Mouse (Mus musculus): ENCODE data around the gene Zfp280b. TPM values are rescaled to one million over a fixed set of nuclear protein-coding genes. Genes with fewer than 3 reads are reported as not detected.

The Zfp280b gene
- polyA plus RNA-seq, 1 experiment from 2014 or later: 8.8 TPM

DNA sequence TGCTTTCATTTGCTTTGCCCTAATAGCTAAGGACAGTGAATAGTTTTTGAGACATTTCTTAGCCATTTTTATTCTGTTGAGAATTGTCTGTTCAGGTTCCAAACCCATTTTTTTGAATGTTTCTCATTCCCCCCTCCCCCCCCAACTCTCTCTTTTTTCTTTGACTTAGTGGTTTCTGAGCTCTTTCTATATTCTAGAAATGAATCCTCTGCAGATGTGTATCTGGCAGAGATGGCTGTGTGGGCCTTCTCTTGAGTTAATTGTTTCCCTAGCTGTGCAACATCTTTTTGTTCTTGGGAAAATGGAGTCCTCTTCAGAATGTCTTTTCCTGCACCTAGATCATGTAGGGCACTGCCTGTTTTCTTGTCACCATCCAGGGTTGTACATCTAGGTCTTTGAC lies 2.8 kb downstream of the Zfp280b start:
- no peak for DNase-seq (ENCODE audit: low spot score)
- TF ChIP-seq CTCF (IDR thresholded peaks at IDR 0.05): no peak
- no peak for TF ChIP-seq EP300 (IDR thresholded peaks at IDR 0.05)

GRCm38 (mm10) chr10:76036962-76037361 lies 4.5 kb downstream of the Zfp280b start:
- Histone ChIP-seq H3K4me3 (ENCODE audit: low read depth, low read length) (no peak overlapping the region), H3K9me3 (ENCODE audit: low read length) (no peaks in the 10 kb centered on the region), H3K4me1 (ENCODE audit: insufficient read depth, low read depth, low read length) (no peaks in the 10 kb centered on the region), H3K4me2 (replicated peaks; ENCODE audit: low read depth, low read length) (no peak overlapping the region), H3K36me3 (ENCODE audit: insufficient read depth, low read length) (peaks cover 18% of the 10 kb centered on the region; the same call in 1 of the 2 replicates), H3K27me3 (replicated peaks; ENCODE audit: insufficient read depth, low read length) (no peaks in the 10 kb centered on the region), H3K27ac (ENCODE audit: low read length) (no peak overlapping the region), H3K9ac (replicated peaks; ENCODE audit: low read depth) (no peak overlapping the region)
- ATAC-seq: no peak
- DNase-seq (ENCODE audit: low spot score): no peak
- 91% methylated on average over 5 of the region's 5 CpGs for WGBS
- no peak for TF ChIP-seq CTCF (IDR thresholded peaks at IDR 0.05)
- TF ChIP-seq EP300 (IDR thresholded peaks at IDR 0.05): no peak

More for the DNA sequence above, 2.8 kb downstream of the Zfp280b start:
- Histone ChIP-seq H3K27ac (ENCODE audit: low read length) (no peak overlapping the region), H3K36me3 (ENCODE audit: insufficient read depth, low read length) (peaks cover 15% of the 10 kb centered on the region; the same call in 1 of the 2 replicates), H3K9me3 (ENCODE audit: low read length) (no peaks in the 10 kb centered on the region), H3K9ac (replicated peaks; ENCODE audit: low read depth) (no peak overlapping the region), H3K4me2 (replicated peaks; ENCODE audit: low read depth, low read length) (no peak overlapping the region), H3K4me1 (ENCODE audit: insufficient read depth, low read depth, low read length) (no peaks in the 10 kb centered on the region), H3K27me3 (replicated peaks; ENCODE audit: insufficient read depth, low read length) (no peaks in the 10 kb centered on the region), H3K4me3 (ENCODE audit: low read depth, low read length) (no peak overlapping the region)
- ATAC-seq: no peak

- no peak for TF ChIP-seq EP300 (IDR thresholded peaks at IDR 0.05)
- TF ChIP-seq CTCF (IDR thresholded peaks at IDR 0.05): no peak
- H3K27ac ChIP-seq (ENCODE audit: low read length): no peak overlapping the region
- WGBS: 36% methylated on average over 5 of the region's 5 CpGs
Observed at GRCm38 (mm10) chr10:76045343-76045742, 12.9 kb downstream of the Zfp280b start.

DNA sequence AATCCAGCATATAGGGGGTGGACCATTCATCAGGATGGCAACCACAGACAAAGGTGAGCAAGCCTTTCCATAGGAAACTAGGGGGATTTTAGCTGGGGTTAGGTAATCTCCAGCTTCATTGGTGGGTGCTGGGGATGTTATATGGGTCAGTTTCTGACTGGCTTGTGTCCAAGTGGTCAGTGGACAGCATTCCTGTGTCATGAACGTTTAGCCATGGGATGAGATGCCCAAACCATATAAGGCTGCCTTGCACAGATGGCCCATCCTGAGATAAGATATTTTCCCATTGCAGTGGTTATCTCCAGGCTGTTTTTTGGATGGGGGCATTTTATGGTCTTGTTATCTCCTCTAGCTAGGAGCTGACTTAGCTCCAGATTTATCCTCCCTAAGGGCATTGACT lies 14.3 kb downstream of the Zfp280b start:
- ATAC-seq (no peak), DNase-seq (ENCODE audit: low spot score) (no peak)
- H3K4me2 ChIP-seq (replicated peaks; ENCODE audit: low read depth, low read length): no peak overlapping the region
- H3K9ac ChIP-seq (replicated peaks; ENCODE audit: low read depth): no peak overlapping the region
- H3K4me1 ChIP-seq (ENCODE audit: insufficient read depth, low read depth, low read length): no peaks in the 10 kb centered on the region
- H3K27me3 ChIP-seq (replicated peaks; ENCODE audit: insufficient read depth, low read length): no peaks in the 10 kb centered on the region
- no peaks in the 10 kb centered on the region for H3K9me3 ChIP-seq (ENCODE audit: low read length)
- H3K36me3 ChIP-seq (ENCODE audit: insufficient read depth, low read length): no peaks in the 10 kb centered on the region
- no peak overlapping the region for H3K4me3 ChIP-seq (ENCODE audit: low read depth, low read length)
- 0% methylated on average over 1 of the region's 1 CpGs for WGBS
- H3K27ac ChIP-seq (ENCODE audit: low read length): no peak overlapping the region
- no peak for TF ChIP-seq EP300 (IDR thresholded peaks at IDR 0.05)
- no peak for TF ChIP-seq CTCF (IDR thresholded peaks at IDR 0.05)

More at GRCm38 (mm10) chr10:76045343-76045742, 12.9 kb downstream of the Zfp280b start:
- no peak overlapping the region for H3K4me2 ChIP-seq (replicated peaks; ENCODE audit: low read depth, low read length)
- H3K4me1 ChIP-seq (ENCODE audit: insufficient read depth, low read depth, low read length): no peaks in the 10 kb centered on the region
- no peak for ATAC-seq
- DNase-seq (ENCODE audit: low spot score): no peak
- no peaks in the 10 kb centered on the region for H3K9me3 ChIP-seq (ENCODE audit: low read length)
- H3K4me3 ChIP-seq (ENCODE audit: low read depth, low read length): no peak overlapping the region
- H3K9ac ChIP-seq (replicated peaks; ENCODE audit: low read depth): no peak overlapping the region
- H3K36me3 ChIP-seq (ENCODE audit: insufficient read depth, low read length): 0 out of 2 replicates have a peak, but pooled peaks cover 3% of the 10 kb centered on the region
- H3K27me3 ChIP-seq (replicated peaks; ENCODE audit: insufficient read depth, low read length): no peaks in the 10 kb centered on the region

DNA sequence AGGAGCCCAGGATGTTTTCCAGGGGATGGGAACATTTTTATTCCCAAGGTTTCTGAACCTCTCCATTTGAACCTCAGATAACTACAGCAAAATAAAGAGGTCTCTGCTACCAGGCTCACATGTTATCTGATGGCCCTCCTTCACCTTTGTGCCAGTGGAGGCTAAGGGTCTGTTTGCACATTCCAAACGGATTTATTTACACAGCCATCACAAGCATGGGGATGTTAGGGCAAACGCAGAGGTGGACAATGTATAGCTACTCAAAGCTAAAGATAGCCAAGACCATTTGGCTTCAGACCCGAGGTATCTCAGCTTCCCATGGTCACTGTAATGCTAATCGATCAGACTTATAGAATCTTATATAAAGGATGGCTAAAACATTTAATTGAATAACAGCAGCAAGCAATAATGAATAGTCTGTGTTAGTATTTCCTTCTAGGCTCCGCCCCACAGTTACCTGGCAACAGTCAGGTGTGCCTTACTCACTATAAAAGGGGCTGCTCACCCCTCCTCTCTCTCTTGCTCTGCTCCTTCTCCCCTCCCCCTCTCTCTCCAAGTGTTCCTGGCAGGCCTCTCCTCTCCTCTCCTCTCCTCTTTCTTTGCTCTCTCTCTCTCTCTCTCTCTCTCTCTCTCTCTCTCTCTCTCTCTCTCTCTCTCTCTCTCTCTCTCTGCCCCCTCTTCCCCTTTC lies 14.9 kb downstream of the Zfp280b start:
- Histone ChIP-seq H3K4me1 (ENCODE audit: insufficient read depth, low read depth, low read length) (no peaks in the 10 kb centered on the region), H3K27me3 (replicated peaks; ENCODE audit: insufficient read depth, low read length) (no peaks in the 10 kb centered on the region), H3K9ac (replicated peaks; ENCODE audit: low read depth) (no peak overlapping the region), H3K4me3 (ENCODE audit: low read depth, low read length) (no peak overlapping the region), H3K9me3 (ENCODE audit: low read length) (no peaks in the 10 kb centered on the region), H3K36me3 (ENCODE audit: insufficient read depth, low read length) (no peaks in the 10 kb centered on the region), H3K27ac (ENCODE audit: low read length) (no peak overlapping the region), H3K4me2 (replicated peaks; ENCODE audit: low read depth, low read length) (no peak overlapping the region)
- DNase-seq (ENCODE audit: low spot score) (no peak), ATAC-seq (peak; percentile 49; the same call in 1 of the 2 replicates)
- 17% methylated on average over 5 of the region's 5 CpGs for WGBS
- TF ChIP-seq CTCF (IDR thresholded peaks at IDR 0.05) (no peak), EP300 (IDR thresholded peaks at IDR 0.05) (no peak)

GRCm38 (mm10) chr10:76048967-76049366 lies 16.5 kb downstream of the Zfp280b start:
- H3K4me3 ChIP-seq (ENCODE audit: low read depth, low read length): no peak overlapping the region
- H3K36me3 ChIP-seq (ENCODE audit: insufficient read depth, low read length): no peaks in the 10 kb centered on the region
- H3K9ac ChIP-seq (replicated peaks; ENCODE audit: low read depth): no peak overlapping the region
- H3K9me3 ChIP-seq (ENCODE audit: low read length): no peaks in the 10 kb centered on the region
- no peaks in the 10 kb centered on the region for H3K27me3 ChIP-seq (replicated peaks; ENCODE audit: insufficient read depth, low read length)
- H3K4me1 ChIP-seq (ENCODE audit: insufficient read depth, low read depth, low read length): no peaks in the 10 kb centered on the region
- ATAC-seq: no peak
- 8% methylated on average over 6 of the region's 6 CpGs for WGBS
- TF ChIP-seq EP300 (IDR thresholded peaks at IDR 0.05) (no peak), CTCF (IDR thresholded peaks at IDR 0.05) (no peak)
- no peak overlapping the region for H3K27ac ChIP-seq (ENCODE audit: low read length)
- H3K4me2 ChIP-seq (replicated peaks; ENCODE audit: low read depth, low read length): no peak overlapping the region
- no peak for DNase-seq (ENCODE audit: low spot score)
